Mouse (Mus musculus) frontal cortex, adult 2 months (tissue): ENCODE results near the gene Ppm1m. TPM values are rescaled to one million over a fixed set of nuclear protein-coding genes. Genes with fewer than 3 reads are reported as not detected.
"Not testable (repeated sequence)": the region's sequence is repeated elsewhere in the genome, so short reads cannot be mapped to it uniquely, and the experiment has no call there.

ENCODE experiments used
- DNase-seq, 2 experiments: peaks; one replicate each; pipeline ENCODE4 v3.0.0; 2022; ENCODE audit warnings: low spot score in 1 of 2; ENCODE audit errors: extremely low spot score in 1 of 2
- polyA plus RNA-seq: library from polyadenylated mRNA; depleted of rRNA; stranded (reverse); fragments of >200 nt; gene quantifications from 2 replicates; pipeline ENCODE4 v1.2.3, GENCODE M21; 2012

Gene Ppm1m
- polyA plus RNA-seq, 1 experiment: 35.1 TPM

DNA sequence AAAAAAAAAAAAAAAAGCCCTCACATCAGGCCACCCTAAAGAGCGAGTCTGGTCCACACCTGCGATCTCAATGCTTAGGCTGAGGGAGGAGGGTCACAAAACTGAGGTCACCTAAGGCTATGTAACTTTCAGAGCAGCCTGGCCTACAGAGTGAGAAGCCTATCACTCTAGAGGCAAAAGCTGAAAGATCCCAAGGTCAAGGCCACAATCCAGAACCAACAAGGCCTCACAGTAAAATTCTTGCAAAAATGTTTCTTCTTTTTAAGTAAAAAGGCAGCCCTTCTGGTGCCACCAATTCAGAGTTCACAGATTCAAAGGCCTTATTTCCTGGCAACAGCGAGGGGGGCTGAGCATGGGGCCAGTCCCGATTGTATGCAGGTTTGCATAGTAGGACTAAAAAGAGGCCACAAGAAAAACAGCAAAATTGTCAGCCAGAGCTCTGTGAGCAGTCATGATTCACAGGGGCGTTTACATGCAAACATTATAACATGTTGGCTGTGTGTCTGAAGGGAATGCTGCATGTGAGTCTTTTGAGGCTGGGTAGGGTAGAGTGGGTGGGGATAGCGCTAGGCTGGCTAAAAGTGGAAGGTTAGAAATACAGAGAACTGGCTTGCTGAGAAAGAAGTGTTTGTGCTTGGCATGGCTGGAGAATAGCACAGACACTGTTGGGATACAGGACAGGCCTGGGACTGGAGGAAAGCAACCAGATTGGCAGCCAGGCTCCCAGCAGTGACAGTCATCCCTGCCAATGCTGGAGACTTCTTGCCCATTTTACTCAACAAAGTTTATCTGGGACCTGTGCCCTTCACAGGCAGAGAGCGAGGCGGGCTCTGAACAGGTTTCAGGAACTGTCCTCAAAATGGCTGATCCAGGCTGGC is 5.4 kb downstream of the Ppm1m start:
- DNase-seq: peak in 1 of 2 experiments; percentile 59

- peak in 1 of 2 experiments; percentile 64 for DNase-seq
Observed at GRCm38 (mm10) chr9:106192998-106193397, 6.5 kb downstream of the Ppm1m start.

GRCm38 (mm10) chr9:106192024-106192423 is 7.5 kb downstream of the Ppm1m start:
- no peak for DNase-seq

- no peak for DNase-seq
Observed at GRCm38 (mm10) chr9:106191355-106191754, 8.2 kb downstream of the Ppm1m start.

- DNase-seq: no peak
Observed at GRCm38 (mm10) chr9:106183996-106184395, 15.6 kb downstream of the Ppm1m start.

- DNase-seq: no peak
Observed at GRCm38 (mm10) chr9:106182146-106182545, 17.4 kb downstream of the Ppm1m start.

GRCm38 (mm10) chr9:106179964-106180363 is 19.6 kb downstream of the Ppm1m start:
- no peak for DNase-seq

DNA sequence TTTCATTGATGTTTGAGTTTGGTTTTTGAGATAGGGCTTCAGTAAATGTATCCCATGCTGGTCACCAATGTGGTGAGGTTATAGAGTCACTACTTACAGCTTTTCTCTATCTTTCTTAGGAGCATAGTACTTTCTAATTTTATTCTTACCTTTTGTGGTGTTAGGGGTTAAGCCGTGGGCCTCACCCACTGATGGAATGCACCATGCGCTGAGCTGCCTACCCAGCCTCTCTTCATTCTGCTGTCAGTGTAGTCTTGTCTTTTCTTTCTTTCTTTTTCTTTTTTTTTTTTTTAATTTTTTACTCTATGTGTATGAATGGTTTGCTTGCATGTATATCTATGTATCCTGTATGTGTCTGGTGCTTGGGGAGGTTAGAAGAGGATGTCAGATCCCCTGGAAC is 20.1 kb downstream of the Ppm1m start:
- DNase-seq: no peak

DNA sequence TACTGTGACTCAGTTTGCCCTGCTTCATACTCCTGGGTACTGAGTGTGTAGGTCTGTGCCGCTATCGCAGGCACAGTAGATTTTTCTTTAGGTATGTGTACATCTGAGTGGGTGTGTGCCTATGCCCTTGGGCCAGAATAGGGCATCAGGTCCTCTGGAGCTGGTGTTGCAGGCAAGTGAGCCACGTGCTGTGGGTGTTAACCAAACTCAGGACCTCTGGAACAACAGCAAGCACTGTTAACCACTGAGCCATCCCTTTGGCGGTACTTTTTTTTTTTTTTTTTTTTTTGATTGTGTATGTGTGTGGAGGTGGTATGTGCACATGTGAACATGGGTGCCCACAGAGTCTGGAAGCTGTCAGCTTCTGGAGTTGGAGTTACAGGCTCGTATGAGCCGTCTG is 21.7 kb downstream of the Ppm1m start:
- DNase-seq: no peak

DNA sequence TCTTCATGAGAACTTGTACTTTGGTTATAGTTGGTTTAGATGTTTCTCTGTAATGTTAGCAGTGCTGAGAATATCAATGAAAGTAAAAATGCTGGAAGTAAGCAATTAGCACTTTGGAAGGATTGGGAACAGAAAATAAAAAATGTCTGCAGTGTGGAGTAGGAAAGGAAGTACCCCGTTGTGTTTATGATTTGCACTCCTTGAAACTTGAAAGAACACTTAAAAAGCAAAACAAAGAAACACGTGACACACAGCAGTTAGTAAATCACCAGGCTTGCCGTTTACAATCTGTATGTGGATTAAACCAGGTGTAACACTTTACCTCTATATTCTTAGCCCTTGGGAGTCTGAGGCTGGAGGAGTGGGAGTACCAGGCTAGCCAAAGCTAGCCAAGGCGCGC is 22.8 kb downstream of the Ppm1m start:
- DNase-seq: no peak

DNA sequence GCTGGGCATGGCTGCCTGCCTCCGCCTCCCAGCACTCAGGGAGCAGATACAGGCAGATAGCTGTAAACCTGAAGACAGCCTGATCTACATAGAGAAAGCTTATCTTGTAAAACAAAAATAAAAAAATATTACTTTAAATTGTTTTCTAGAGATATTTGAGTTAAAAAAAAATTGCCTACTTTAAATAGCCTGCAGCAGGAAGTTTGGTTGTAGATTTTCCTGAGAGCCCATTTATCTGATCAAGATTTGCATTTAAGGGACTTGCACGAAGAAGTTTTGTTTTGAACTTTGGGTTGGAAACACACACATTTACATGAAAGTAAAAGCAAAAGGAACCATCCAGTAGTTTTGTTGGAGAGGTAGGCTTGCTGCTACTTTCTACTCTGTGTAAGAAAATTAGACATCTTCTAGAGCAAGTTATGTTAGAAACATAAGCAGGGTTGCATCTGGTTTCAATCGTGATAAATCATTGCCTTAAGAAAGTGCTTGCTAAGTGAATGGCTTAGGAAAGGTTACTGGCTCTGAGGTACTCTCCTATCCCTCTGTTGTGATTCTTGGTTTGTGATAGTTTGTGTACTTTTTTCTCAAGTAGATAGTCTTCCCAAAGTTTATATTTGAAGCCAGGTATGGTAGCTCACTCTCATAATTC is 23.9 kb downstream of the Ppm1m start:
- DNase-seq: no peak

- DNase-seq: no peak
Observed at GRCm38 (mm10) chr9:106173363-106173762, 26.2 kb downstream of the Ppm1m start.

- DNase-seq: no peak
Observed at GRCm38 (mm10) chr9:106172527-106172926, 27.0 kb downstream of the Ppm1m start.

- DNase-seq: peak in 1 of 2 experiments; percentile 57
Observed at GRCm38 (mm10) chr9:106171346-106172158, 28.0 kb downstream of the Ppm1m start.

GRCm38 (mm10) chr9:106170556-106171345 is 28.8 kb downstream of the Ppm1m start, which contains the start of gene Wdr82:
Gene Wdr82 (plus strand): TSS chr9:106170928.
- DNase-seq: peak; percentile 57 to 89

DNA sequence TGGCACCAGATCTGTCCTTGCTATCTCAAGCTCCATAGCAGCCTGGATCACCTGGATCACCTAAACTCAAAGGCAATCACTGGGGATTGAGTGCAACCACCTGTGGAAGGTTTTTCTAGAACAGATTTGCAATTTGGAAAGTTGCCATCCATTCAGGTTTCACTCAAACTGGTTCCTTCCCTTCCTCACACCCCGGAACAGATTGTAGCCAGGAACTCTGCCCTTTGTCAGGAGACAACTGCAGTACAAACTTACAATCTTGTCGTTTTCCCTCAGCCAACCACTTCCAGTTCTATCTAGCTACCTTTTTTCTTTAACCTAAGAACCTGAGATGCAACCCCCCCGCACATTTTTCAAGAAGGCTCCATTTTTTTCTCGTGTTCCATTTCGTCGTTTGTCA is 29.6 kb downstream of the Ppm1m start:
- no peak for DNase-seq

DNA sequence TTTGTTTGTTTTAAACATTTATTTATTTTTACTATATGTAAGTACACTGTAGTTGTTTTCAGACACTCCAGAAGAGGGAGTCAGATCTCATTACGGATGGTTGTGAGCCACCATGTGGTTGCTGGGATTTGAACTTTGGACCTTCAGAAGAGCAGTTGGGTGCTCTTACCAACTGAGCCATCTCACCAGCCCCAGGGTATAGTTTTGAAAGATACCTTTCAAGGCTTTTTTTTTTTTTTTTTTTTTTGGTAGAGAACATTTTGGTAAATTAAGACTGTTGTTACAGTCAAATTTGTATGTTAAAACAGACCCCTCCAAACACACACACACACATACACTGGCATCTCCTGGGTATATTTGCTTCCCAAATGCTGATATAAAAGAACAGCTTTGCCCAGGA is 30.5 kb downstream of the Ppm1m start:
- not testable (repeated sequence) for DNase-seq

- DNase-seq: no peak
Observed at GRCm38 (mm10) chr9:106167703-106168102, 31.8 kb downstream of the Ppm1m start.

DNA sequence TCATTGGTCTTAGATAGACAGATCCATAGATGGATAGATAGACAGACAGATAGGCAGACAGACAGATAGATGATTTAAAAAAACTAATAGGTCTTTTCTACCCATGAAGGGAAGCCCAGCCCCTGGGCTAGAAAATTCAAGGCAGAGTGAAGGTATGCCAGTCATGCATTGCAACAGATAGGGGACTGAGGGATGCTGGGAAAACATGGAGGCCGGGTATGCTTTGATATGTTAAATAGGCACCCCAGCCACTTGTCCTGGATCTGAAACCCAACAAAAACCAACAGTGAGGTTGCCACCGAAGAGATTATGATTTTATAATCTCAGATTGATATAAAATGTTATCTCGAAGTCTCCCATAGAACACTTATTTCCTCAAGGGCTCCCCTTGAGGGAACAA is 32.3 kb downstream of the Ppm1m start:
- DNase-seq: no peak

DNA sequence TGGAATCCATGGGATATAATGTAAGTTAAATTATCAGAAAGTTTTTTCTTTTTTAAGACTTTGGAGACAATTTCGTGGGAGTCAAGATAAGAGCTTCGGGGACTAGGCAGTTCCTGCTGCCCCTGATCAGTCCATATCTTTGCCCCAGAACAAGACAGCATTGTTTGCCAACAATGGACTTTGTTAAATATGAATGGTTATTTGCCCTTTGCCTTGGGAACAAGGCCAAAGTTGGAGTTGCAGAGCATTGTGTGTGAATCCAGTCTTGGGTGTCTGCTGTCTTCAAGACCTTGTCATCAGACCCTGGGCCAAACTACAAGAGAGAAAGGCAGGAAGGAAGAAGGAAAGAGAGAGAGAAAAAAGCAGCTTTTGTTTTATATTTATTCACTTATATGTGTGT is 32.8 kb downstream of the Ppm1m start:
- DNase-seq: no peak
